Mouse (Mus musculus) thymus, adult 2 months (tissue): ENCODE results near the gene Gatad2b.

Experiments used
- CTCF ChIP-seq: fragments of 200-500 bp; IDR thresholded peaks from 2 replicates; pipeline ENCODE4 v1.5.1; 2012; ENCODE audit warnings: mild to moderate bottlenecking, control low read depth, low read length, moderate library complexity, borderline replicate concordance; ENCODE audit not compliant: control insufficient read depth, poor library complexity, insufficient read depth; ENCODE audit errors: extremely low read depth
- POLR2A ChIP-seq: fragments of 200-500 bp; IDR thresholded peaks from 2 replicates; pipeline ENCODE4 v1.6.1; 2012; ENCODE audit warnings: mild to moderate bottlenecking, low read length, control low read depth, moderate library complexity; ENCODE audit not compliant: control insufficient read depth, poor library complexity, insufficient read depth; ENCODE audit errors: extremely low read depth

- TF ChIP-seq CTCF (no peak), POLR2A (no peak)
Measured at GRCm38 (mm10) chr3:90268190-90268589, 24.8 kb upstream of the Gatad2b start.
